Mouse (Mus musculus) kidney, postnatal 25 days (tissue): ENCODE results near the gene Slc38a9.

Experiments used
- DNase-seq, 2 experiments: peaks; one replicate each; pipeline ENCODE4 v3.0.0; 2021; ENCODE audit warnings: mixed read lengths in 2 of 2

Slc38a9 gene

DNA sequence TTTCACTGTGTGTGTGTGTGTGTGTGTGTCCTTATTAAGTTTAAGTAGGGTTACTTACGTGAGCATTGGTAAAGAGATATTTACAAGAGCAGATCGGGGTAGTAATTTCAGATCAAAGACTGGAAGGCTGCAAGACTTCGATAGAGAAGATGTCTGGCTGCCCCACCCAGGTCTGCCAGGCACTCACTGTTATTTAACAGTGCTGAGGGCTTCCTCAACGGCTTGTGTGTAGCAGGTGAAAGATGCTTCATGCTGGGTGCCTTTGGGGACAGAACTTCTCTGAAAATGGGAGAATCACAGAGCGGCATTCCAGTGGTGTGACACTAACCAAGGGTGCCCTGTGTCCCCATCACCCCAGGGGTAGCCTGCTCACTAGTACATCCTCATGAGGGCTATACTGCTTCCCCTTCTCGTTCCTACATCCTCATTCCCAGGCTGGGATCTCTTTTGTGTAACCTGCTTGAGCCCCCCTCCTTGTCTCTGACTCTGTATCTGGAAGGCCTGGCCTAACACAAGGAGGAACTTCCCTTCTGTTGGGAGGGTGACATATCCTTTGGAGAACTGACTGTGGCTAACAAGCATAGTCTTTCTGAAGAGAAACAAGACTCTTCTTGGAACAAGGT is 87.4 kb downstream of the Slc38a9 start:
- no peak for DNase-seq

DNA sequence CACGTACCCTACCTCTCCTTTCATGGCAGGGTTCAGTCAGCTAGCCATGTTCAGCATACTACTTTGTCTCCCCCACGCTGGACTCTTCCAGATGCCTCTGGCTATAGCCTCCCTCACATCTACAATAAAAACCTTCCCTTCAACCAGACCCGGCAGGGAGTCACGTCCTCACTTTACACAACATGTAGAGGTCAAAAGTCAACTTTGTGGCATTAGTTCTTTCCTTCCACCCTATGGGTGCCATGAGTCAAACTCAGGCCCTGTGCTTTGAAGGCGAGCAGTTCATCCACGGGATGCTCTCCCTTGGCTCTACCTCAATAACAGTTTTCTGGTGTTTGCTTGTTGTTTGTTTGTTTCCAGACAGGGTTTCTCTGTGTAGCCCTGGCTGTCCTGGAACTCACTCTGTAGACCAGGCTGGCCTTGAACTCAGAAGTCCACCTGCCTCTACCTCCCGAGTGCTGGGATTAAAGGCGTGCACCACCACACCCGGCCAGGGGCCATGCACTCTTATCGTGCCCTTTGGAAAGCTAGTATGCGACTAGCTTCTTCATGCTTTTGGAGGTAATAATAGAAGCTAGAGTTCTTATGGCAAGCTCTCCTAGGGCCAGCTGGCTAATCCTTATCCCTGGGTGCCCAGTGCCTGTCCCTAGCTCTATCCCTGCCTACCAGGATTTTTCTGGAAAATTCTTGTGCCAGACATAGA is 88.4 kb downstream of the Slc38a9 start:
- DNase-seq, result no peak

- DNase-seq, result no peak
Measured at GRCm38 (mm10) chr13:112749881-112750280, 89.3 kb downstream of the Slc38a9 start.

- peak; percentile 74 to 86 for DNase-seq
Measured at GRCm38 (mm10) chr13:112751454-112752308, 91.1 kb downstream of the Slc38a9 start.

- no peak for DNase-seq
Measured at GRCm38 (mm10) chr13:112752309-112752975, 91.9 kb downstream of the Slc38a9 start.

DNA sequence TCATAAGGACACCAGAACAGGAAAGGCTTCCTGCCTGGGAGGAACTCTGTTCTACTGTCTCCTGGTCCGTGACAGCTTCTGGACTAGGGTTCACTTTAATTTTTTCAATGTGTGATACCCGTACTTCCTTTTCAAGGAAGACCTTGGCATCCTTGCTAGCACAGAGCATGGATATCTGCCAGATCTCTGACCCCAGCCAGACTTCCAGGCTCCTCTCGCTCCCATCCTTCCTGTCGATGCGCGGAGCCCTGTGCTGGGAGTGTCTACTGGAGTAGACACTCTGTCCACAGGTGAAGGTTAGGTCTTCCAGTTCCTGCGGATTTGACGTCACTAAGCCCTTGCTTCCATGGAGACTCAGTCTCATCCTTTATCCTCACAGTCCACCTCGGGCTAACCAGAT is 93.0 kb downstream of the Slc38a9 start:
- DNase-seq, result peak; percentile 80 to 92

DNA sequence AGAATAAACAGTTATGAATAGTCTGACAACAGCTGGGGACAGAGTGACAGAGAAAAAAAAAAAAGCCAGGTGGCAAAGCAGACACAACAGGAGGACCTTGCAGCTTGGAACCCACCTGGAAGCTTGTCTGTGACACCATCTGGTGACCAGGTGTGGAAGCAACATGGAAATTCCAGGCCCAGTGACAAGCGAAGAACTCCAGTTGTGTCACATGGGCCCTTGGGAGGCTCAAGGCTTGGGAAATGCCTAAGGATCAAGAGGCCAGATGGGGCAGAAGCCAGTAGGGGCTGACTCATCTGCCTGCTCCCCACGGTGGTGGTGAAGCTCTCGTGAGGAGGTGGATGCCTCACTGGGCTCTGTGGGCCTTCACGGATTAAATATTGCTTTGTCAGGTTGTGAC is 94.3 kb downstream of the Slc38a9 start:
- no peak for DNase-seq

DNA sequence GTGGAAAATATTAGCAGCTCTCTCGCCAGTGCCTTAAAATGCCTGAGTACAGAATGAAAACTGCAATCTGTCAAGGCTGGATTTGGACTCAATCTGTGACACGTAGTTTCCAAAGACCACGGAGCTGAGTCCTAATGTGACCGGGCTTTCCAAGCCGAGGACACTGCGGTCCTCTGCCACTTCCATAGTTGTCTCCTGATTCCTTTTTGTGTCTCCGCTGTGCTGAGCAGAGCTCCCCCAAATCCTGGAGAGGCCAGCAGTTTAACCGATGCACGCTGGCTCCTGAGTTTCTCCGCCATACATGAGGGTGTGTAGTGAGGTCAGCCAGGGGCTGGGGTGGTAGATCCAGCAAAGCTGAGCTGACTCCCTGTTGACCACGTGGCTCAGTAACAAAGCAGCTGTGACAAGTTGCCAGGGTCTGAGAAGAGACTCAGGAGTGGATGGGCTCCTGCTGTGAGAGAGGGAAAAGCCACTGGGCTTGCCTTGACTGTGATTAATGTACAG is 95.0 kb downstream of the Slc38a9 start:
- DNase-seq, result peak in 1 of 2 experiments; percentile 46

DNA sequence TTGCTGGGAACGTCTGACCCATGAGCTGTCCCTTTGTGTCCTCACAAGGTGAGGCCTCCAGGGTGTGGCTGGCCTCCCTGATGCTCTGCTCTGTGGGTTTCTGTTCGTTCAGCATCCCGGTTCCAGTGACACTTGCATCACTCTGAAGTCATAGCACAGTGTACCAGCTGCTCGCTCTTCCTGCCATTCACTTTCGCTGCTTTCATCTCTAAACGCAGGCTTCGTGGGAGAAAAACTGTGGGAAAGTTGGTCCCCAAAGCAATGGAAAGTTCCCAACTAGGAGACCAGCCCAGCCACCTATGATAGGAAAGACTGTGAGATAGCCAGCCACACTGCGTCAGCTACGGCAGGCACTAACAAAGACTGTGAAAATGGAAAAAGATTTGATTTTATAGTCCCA is 96.8 kb downstream of the Slc38a9 start:
- no peak for DNase-seq

GRCm38 (mm10) chr13:112758546-112759090 is 98.1 kb downstream of the Slc38a9 start:
- DNase-seq, result no peak

DNA sequence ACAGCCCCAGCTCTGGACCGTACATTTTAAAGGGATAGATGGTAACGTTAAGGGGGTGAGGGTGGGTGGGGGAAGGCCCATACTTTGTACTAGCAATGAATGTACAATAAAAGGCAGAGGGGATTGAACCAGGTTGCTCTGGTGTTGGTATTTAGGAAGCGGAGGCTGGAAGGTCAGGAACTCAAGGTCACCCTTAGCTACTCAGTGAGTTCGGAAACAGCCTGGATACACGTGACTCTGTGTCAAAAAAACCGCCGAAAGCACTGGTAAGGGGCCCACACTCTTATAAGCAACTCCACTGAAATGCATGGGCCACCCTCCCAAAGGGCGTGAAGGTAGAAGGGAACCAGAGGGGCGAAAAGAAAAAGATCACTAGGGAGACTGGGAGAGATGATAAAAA is 98.8 kb downstream of the Slc38a9 start:
- no peak for DNase-seq

DNA sequence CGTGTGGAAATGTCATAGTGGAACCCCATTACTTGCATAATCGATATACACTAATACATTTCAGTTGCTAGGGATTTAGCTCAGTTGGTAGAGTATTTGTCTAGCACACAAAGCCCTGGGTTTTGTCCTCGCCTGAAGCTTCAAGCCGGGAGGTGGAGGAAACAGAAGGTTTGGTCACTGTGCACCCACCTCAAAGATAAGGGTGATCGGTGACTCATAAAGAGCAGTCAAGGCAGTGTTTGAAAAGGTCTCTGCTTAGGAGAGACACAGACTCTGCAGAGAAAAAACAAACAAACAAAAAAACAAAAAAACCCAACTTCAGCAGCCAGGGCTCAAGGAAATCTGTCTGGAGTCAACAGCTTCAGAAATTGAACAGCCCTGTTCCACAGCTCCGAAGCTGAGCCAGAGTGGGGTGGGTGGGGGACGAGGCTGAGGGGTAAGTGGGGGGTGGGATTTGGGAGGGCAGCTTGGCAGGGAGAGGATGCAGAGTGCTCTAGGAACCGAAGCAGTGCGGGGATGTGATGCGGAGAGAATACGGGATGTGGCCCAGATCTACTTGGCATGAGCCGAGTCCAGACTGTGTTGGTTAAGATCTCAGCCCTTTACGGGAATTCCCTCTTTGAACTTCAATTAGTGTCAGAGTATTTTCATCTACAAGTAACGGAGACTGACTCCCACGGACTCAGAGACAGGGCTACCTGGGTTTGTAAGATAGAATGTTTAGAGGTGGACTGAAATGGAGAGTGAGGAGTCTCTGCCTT is 99.4 kb downstream of the Slc38a9 start:
- no peak for DNase-seq

DNA sequence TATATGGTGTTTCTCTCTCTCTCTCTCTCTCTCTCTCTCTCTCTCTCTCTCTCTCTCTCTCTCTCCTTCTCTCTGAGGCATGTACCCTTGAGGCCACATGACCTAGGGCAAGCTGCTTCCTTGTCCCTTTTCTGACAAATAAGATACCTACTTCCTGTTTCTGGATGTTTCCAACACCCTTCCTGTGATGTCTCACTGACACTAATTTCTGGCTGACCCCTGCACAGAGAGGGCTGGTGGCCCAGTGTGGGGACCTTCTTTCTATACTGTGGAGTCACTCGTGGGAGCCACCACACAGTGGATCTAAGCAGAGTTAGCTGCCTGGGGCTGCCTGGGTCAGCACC is 100.0 kb downstream of the Slc38a9 start:
- DNase-seq, result peak in 1 of 2 experiments; percentile 68

DNA sequence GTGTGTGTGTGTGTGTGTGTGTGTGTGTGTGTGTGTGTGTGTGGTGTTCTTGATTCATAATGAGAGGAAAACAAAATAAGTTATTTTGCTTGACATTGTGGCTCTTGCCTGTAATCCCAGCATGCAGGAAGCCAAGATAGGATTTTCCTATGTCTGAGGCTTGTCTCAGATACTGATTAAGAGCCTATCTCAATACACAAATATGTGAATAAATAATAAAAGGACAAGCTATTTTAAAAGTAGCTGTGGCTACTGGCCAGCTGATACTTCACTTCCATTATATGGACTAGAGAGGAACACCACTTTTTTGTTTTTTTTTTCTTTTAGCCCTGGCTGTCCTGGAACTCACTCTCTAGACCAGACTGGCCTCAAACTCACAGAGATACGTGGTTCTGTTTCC is 101.2 kb downstream of the Slc38a9 start:
- peak in 1 of 2 experiments; percentile 48 for DNase-seq

GRCm38 (mm10) chr13:112762548-112762947 is 102.0 kb downstream of the Slc38a9 start:
- no peak for DNase-seq

- DNase-seq, result peak; percentile 74 to 83
Measured at GRCm38 (mm10) chr13:112763531-112764091, 103.1 kb downstream of the Slc38a9 start.

DNA sequence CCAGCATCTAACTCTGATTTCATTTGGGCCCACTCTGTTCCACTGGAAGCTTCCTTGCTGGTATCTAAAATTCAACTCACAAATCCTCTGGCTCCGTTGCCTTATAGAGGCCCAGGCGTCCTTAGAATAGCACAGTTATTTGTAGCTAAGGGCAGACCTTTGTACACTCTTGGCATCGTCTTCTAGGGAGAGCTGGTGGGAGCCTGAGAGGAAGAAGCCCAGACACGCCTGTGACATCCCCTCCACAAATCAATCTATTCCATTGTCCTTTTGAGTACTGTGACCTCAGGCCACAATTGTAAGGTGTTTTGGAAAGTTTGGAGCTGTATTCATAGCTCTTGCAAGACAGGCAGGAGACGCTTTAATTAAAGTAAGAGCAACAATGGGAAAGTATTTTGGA is 104.0 kb downstream of the Slc38a9 start:
- peak; percentile 57 to 81 for DNase-seq

DNA sequence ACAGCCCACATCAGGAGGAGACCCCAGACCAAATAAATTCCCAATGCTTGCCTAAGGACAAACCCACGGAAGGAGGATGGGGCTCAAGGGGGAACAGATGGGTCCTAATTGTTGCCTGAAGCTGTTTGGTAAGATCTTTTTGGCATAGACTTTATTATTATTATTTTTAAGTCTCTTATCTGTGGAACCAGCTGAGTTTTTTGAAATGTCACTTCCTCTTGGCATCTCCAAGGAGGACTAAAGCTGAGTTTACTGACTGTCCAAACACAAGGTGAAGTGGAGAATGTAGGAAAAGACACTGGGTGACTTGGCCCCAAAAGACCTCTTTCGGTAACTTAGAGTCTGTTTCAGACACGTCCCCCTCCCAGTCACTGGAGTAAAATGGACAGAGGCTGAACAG is 105.1 kb downstream of the Slc38a9 start:
- no peak for DNase-seq

- DNase-seq, result peak in 1 of 2 experiments; percentile 57
Measured at GRCm38 (mm10) chr13:112770528-112771328, 110.2 kb downstream of the Slc38a9 start.

DNA sequence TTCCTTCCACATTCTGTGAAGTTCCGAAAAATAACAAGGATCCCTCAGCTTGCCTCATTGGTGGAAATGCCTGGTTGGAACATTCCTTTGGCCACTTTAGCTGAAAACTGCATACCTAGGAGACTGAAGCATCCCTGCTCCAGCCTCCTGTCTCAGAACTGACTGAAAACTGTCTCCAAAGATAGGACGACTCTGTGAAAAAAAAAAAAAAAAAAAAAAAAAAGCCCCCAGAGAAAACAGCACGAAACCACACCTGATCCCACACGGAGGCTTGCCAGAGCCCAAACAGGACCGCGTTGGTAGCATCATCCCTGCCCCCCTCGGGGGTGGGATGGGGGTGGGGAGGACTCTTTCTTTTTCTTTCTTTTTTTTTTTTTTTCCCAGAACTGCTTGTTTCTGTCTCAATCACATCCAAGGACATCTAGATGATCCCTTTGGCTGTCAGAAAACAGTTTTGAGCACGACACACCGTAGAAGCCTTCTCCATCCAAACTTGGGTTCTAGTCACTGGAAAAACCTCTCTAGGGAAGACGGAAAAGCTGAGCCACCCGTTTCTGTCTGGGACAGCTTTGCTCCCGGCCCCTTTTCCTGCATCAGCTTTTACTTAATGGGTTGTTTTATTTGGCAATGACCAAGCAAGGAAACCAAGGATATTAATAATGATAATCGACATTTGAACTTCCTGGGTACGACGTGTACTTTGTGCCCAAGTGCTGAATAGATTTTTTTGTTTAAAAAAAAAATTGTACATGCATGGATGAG is 111.1 kb downstream of the Slc38a9 start:
- peak; percentile 57 to 75 for DNase-seq
